Mouse (Mus musculus) central nervous system, embryonic 14 days (tissue): ENCODE results near the gene Lgals9. TPM values are rescaled to one million over a fixed set of nuclear protein-coding genes. Genes with fewer than 3 reads are reported as not detected.

Experiments used
- polyA plus RNA-seq: library from polyadenylated mRNA; depleted of rRNA; stranded (reverse); fragments of >200 nt; gene quantifications from 2 replicates; pipeline ENCODE4 v1.2.3, GENCODE M21; 2012; rRNA removed

Lgals9 gene
- 13.7 and 19.5 TPM in 2 replicates for polyA plus RNA-seq

GRCm38 (mm10) chr11:78984483-78985177, at the start of gene Lgals9:
Gene Lgals9 (minus strand): TSS chr11:78984946.

GRCm38 (mm10) chr11:78920411-78920939, 64.3 kb downstream of the Lgals9 start, which contains the start of gene Nos2:
Gene Nos2 (plus strand): TSS chr11:78920787.

Other genes with a start within 250 kb of the Lgals9 start
- 37.7 and 42.1 TPM in 2 replicates for gene Ccnq, start 233.2 kb downstream of the Lgals9 start, polyA plus RNA-seq
- 15.0 and 15.7 TPM in 2 replicates for gene Lyrm9, start 158.4 kb downstream of the Lgals9 start, polyA plus RNA-seq
- gene Nos2, start 64.2 kb downstream of the Lgals9 start, polyA plus RNA-seq: 1.0 and 1.8 TPM in 2 replicates
- 18.7 and 19.6 TPM in 2 replicates for gene Ksr1, start 161.5 kb upstream of the Lgals9 start, polyA plus RNA-seq